Mouse (Mus musculus): ENCODE data around the gene Macf1.

GRCm38 (mm10) chr4:123394878-123395277 lies 289.3 kb downstream of the Macf1 start:
- no peak for TF ChIP-seq CTCF (IDR thresholded peaks at IDR 0.05; ENCODE audit: extremely low read depth, insufficient read depth, insufficient read length, insufficient replicate concordance)
- no peak for TF ChIP-seq POLR2A (IDR thresholded peaks at IDR 0.05; ENCODE audit: low read depth, low read length)
